Mouse (Mus musculus): ENCODE results near the gene Slco2a1. TPM values are rescaled to one million over a fixed set of nuclear protein-coding genes. Genes with fewer than 3 reads are reported as not detected.

The Slco2a1 gene
- polyA plus RNA-seq, 1 experiment from 2014 or later = 4.3 TPM

- no peaks in the 10 kb centered on the region for H3K36me3 ChIP-seq (ENCODE audit: control insufficient read depth, insufficient read depth, low read length)
- H3K27ac ChIP-seq (ENCODE audit: low read length) = no peak overlapping the region
- H3K9me3 ChIP-seq (replicated peaks; ENCODE audit: control insufficient read depth, low read length, poor library complexity, severe bottlenecking) = no peaks in the 10 kb centered on the region
- no peak overlapping the region for H3K4me3 ChIP-seq (ENCODE audit: low read depth, low read length)
- H3K27me3 ChIP-seq (ENCODE audit: control insufficient read depth, insufficient read depth, low read depth, low read length) = no peaks in the 10 kb centered on the region
- H3K4me1 ChIP-seq (ENCODE audit: control insufficient read depth, insufficient read depth, low read length) = no peaks in the 10 kb centered on the region
- no peak for ATAC-seq
- H3K9ac ChIP-seq (ENCODE audit: low read depth, low read length) = no peak overlapping the region
- no peak overlapping the region for H3K4me2 ChIP-seq (ENCODE audit: low read length)
- WGBS = 93% methylated on average over 6 of the region's 6 CpGs
Observed at GRCm38 (mm10) chr9:103078194-103078691, 89.7 kb downstream of the Slco2a1 start.

- 97% methylated on average over 3 of the region's 3 CpGs for WGBS
- ATAC-seq = no peak
Observed at GRCm38 (mm10) chr9:103080211-103080610, 91.7 kb downstream of the Slco2a1 start.

GRCm38 (mm10) chr9:103082246-103082975, 93.9 kb downstream of the Slco2a1 start:
- H3K4me1 ChIP-seq (ENCODE audit: control insufficient read depth, insufficient read depth, low read length) = no peaks in the 10 kb centered on the region
- H3K9me3 ChIP-seq (replicated peaks; ENCODE audit: control insufficient read depth, low read length, poor library complexity, severe bottlenecking) = no peaks in the 10 kb centered on the region
- H3K27me3 ChIP-seq (ENCODE audit: control insufficient read depth, insufficient read depth, low read depth, low read length) = no peaks in the 10 kb centered on the region
- no peak overlapping the region for H3K9ac ChIP-seq (ENCODE audit: low read depth, low read length)
- 78% methylated on average over 8 of the region's 8 CpGs for WGBS
- no peak overlapping the region for H3K27ac ChIP-seq (ENCODE audit: low read length)
- H3K4me3 ChIP-seq (ENCODE audit: low read depth, low read length) = no peak overlapping the region
- H3K36me3 ChIP-seq (ENCODE audit: control insufficient read depth, insufficient read depth, low read length) = no peaks in the 10 kb centered on the region
- no peak overlapping the region for H3K4me2 ChIP-seq (ENCODE audit: low read length)
- ATAC-seq = no peak

More at GRCm38 (mm10) chr9:103080211-103080610, 91.7 kb downstream of the Slco2a1 start:
- H3K4me1 ChIP-seq (ENCODE audit: control insufficient read depth, insufficient read depth, low read length) = no peaks in the 10 kb centered on the region
- no peaks in the 10 kb centered on the region for H3K9me3 ChIP-seq (replicated peaks; ENCODE audit: control insufficient read depth, low read length, poor library complexity, severe bottlenecking)
- no peak overlapping the region for H3K4me2 ChIP-seq (ENCODE audit: low read length)
- H3K9ac ChIP-seq (ENCODE audit: low read depth, low read length) = no peak overlapping the region
- H3K36me3 ChIP-seq (ENCODE audit: control insufficient read depth, insufficient read depth, low read length) = no peaks in the 10 kb centered on the region
- H3K27me3 ChIP-seq (ENCODE audit: control insufficient read depth, insufficient read depth, low read depth, low read length) = no peaks in the 10 kb centered on the region
- H3K4me3 ChIP-seq (ENCODE audit: low read depth, low read length) = no peak overlapping the region
- H3K27ac ChIP-seq (ENCODE audit: low read length) = no peak overlapping the region

- no peaks in the 10 kb centered on the region for H3K36me3 ChIP-seq (ENCODE audit: control insufficient read depth, insufficient read depth, low read length)
- H3K4me3 ChIP-seq (ENCODE audit: low read depth, low read length) = no peak overlapping the region
- no peaks in the 10 kb centered on the region for H3K27me3 ChIP-seq (ENCODE audit: control insufficient read depth, insufficient read depth, low read depth, low read length)
- H3K4me2 ChIP-seq (ENCODE audit: low read length) = no peak overlapping the region
- 59% methylated on average over 3 of the region's 3 CpGs for WGBS
- no peaks in the 10 kb centered on the region for H3K9me3 ChIP-seq (replicated peaks; ENCODE audit: control insufficient read depth, low read length, poor library complexity, severe bottlenecking)
- H3K4me1 ChIP-seq (ENCODE audit: control insufficient read depth, insufficient read depth, low read length) = no peaks in the 10 kb centered on the region
- ATAC-seq = no peak
- H3K9ac ChIP-seq (ENCODE audit: low read depth, low read length) = no peak overlapping the region
- H3K27ac ChIP-seq (ENCODE audit: low read length) = no peak overlapping the region
Observed at GRCm38 (mm10) chr9:103083405-103083804, 94.9 kb downstream of the Slco2a1 start.

- no peaks in the 10 kb centered on the region for H3K9me3 ChIP-seq (replicated peaks; ENCODE audit: control insufficient read depth, low read length, poor library complexity, severe bottlenecking)
- no peak overlapping the region for H3K4me3 ChIP-seq (ENCODE audit: low read depth, low read length)
- no peaks in the 10 kb centered on the region for H3K36me3 ChIP-seq (ENCODE audit: control insufficient read depth, insufficient read depth, low read length)
- no peaks in the 10 kb centered on the region for H3K27me3 ChIP-seq (ENCODE audit: control insufficient read depth, insufficient read depth, low read depth, low read length)
- no peak overlapping the region for H3K4me2 ChIP-seq (ENCODE audit: low read length)
- H3K9ac ChIP-seq (ENCODE audit: low read depth, low read length) = no peak overlapping the region
- no peak overlapping the region for H3K27ac ChIP-seq (ENCODE audit: low read length)
- ATAC-seq = no peak
- 86% methylated on average over 6 of the region's 6 CpGs for WGBS
- no peaks in the 10 kb centered on the region; the same call in 1 of the 2 replicates for H3K4me1 ChIP-seq (ENCODE audit: control insufficient read depth, insufficient read depth, low read length)
Observed at GRCm38 (mm10) chr9:103086736-103087135, 98.2 kb downstream of the Slco2a1 start.

GRCm38 (mm10) chr9:103087301-103087700, 98.8 kb downstream of the Slco2a1 start:
- Histone ChIP-seq H3K4me1 (ENCODE audit: control insufficient read depth, insufficient read depth, low read length) (no peaks in the 10 kb centered on the region; the same call in 1 of the 2 replicates), H3K4me2 (ENCODE audit: low read length) (no peak overlapping the region), H3K36me3 (ENCODE audit: control insufficient read depth, insufficient read depth, low read length) (no peaks in the 10 kb centered on the region), H3K9me3 (replicated peaks; ENCODE audit: control insufficient read depth, low read length, poor library complexity, severe bottlenecking) (no peaks in the 10 kb centered on the region), H3K27ac (ENCODE audit: low read length) (no peak overlapping the region), H3K27me3 (ENCODE audit: control insufficient read depth, insufficient read depth, low read depth, low read length) (no peaks in the 10 kb centered on the region), H3K9ac (ENCODE audit: low read depth, low read length) (no peak overlapping the region), H3K4me3 (ENCODE audit: low read depth, low read length) (no peak overlapping the region)
- no peak for ATAC-seq
- 70% methylated on average over 8 of the region's 8 CpGs for WGBS

GRCm38 (mm10) chr9:103088661-103089060, 100.1 kb downstream of the Slco2a1 start:
- ATAC-seq = no peak
- H3K4me3 ChIP-seq (ENCODE audit: low read depth, low read length) = no peak overlapping the region
- no peak overlapping the region for H3K9ac ChIP-seq (ENCODE audit: low read depth, low read length)
- no peaks in the 10 kb centered on the region for H3K9me3 ChIP-seq (replicated peaks; ENCODE audit: control insufficient read depth, low read length, poor library complexity, severe bottlenecking)
- no peak overlapping the region for H3K27ac ChIP-seq (ENCODE audit: low read length)
- H3K4me2 ChIP-seq (ENCODE audit: low read length) = no peak overlapping the region
- no peaks in the 10 kb centered on the region for H3K36me3 ChIP-seq (ENCODE audit: control insufficient read depth, insufficient read depth, low read length)
- peaks cover 2% of the 10 kb centered on the region; the same call in 1 of the 2 replicates for H3K4me1 ChIP-seq (ENCODE audit: control insufficient read depth, insufficient read depth, low read length)
- WGBS = 25% methylated on average over 2 of the region's 2 CpGs
- no peaks in the 10 kb centered on the region for H3K27me3 ChIP-seq (ENCODE audit: control insufficient read depth, insufficient read depth, low read depth, low read length)

GRCm38 (mm10) chr9:103090116-103090875, 101.8 kb downstream of the Slco2a1 start:
- H3K4me3 ChIP-seq (ENCODE audit: low read depth, low read length) = no peak overlapping the region
- no peak overlapping the region for H3K9ac ChIP-seq (ENCODE audit: low read depth, low read length)
- no peaks in the 10 kb centered on the region for H3K9me3 ChIP-seq (replicated peaks; ENCODE audit: control insufficient read depth, low read length, poor library complexity, severe bottlenecking)
- peaks cover 2% of the 10 kb centered on the region; the same call in 1 of the 2 replicates for H3K4me1 ChIP-seq (ENCODE audit: control insufficient read depth, insufficient read depth, low read length)
- 82% methylated on average over 9 of the region's 9 CpGs for WGBS
- H3K27ac ChIP-seq (ENCODE audit: low read length) = no peak overlapping the region
- ATAC-seq = no peak
- no peaks in the 10 kb centered on the region for H3K36me3 ChIP-seq (ENCODE audit: control insufficient read depth, insufficient read depth, low read length)
- no peak overlapping the region for H3K4me2 ChIP-seq (ENCODE audit: low read length)
- H3K27me3 ChIP-seq (ENCODE audit: control insufficient read depth, insufficient read depth, low read depth, low read length) = no peaks in the 10 kb centered on the region

All from midbrain, embryonic 16.5 days (tissue).